Mouse (Mus musculus): Measurements from ENCODE around the gene Dnah6. TPM values are rescaled to one million over a fixed set of nuclear protein-coding genes. Genes with fewer than 3 reads are reported as not detected.

Dnah6 gene
- polyA plus RNA-seq, 1 experiment from 2014 or later, result not detected

DNA sequence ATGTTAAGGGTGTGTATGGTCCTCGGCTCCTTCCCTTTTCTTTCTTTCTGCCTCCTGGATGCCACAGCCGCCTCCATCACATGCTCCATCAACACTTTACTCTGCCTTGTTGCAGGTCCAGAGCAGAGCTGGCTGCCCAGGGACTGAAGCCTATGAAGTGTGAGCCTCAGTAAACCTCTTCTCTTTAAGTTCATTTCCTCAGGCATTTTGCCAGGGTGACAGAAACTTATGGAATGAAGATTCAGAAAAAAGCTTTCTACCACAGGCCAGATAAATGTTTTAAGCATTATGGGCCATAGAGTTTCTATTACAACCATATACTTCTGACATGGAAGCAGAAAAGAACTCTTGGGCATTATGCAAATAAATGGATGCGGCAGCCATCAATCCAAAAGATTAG, 10.4 kb downstream of the Dnah6 start:
- 46% methylated on average over 3 of the region's 3 CpGs for WGBS (ENCODE audit: missing documents)

GRCm38 (mm10) chr6:73210445-73210972, 10.9 kb downstream of the Dnah6 start:
- 0% methylated on average over 4 of the region's 4 CpGs for WGBS (ENCODE audit: missing documents)
- H3K27ac ChIP-seq, result peak overlapping the region; percentile 97
- H3K79me2 ChIP-seq (ENCODE audit: inconsistent target), result no peaks in the 10 kb centered on the region
- H3K36me3 ChIP-seq (ENCODE audit: inconsistent target), result no peaks in the 10 kb centered on the region
- H3K4me3 ChIP-seq (ENCODE audit: inconsistent target), result no peak overlapping the region

More for the DNA sequence above, 10.4 kb downstream of the Dnah6 start:
- H3K36me3 ChIP-seq (ENCODE audit: inconsistent target), result no peaks in the 10 kb centered on the region
- H3K4me3 ChIP-seq (ENCODE audit: inconsistent target), result no peak overlapping the region
- H3K27ac ChIP-seq, result peak overlapping the region; percentile 97
- H3K79me2 ChIP-seq (ENCODE audit: inconsistent target), result no peaks in the 10 kb centered on the region

- 97% methylated on average over 6 of the region's 6 CpGs for WGBS (ENCODE audit: missing documents)
- no peaks in the 10 kb centered on the region for H3K79me2 ChIP-seq (ENCODE audit: inconsistent target)
- no peaks in the 10 kb centered on the region for H3K36me3 ChIP-seq (ENCODE audit: inconsistent target)
- H3K4me3 ChIP-seq (ENCODE audit: inconsistent target), result no peak overlapping the region
- peak overlapping the region; percentile 91 for H3K27ac ChIP-seq
These were observed 11.9 kb downstream of the Dnah6 start for GRCm38 (mm10) chr6:73209598-73209997.

- Histone ChIP-seq H3K4me3 (ENCODE audit: inconsistent target) (no peak overlapping the region), H3K27ac (no peak overlapping the region), H3K36me3 (ENCODE audit: inconsistent target) (no peaks in the 10 kb centered on the region), H3K79me2 (ENCODE audit: inconsistent target) (no peaks in the 10 kb centered on the region)
- WGBS (ENCODE audit: missing documents), result 84% methylated on average over 4 of the region's 4 CpGs
These were observed 16.5 kb downstream of the Dnah6 start for GRCm38 (mm10) chr6:73204937-73205336.

DNA sequence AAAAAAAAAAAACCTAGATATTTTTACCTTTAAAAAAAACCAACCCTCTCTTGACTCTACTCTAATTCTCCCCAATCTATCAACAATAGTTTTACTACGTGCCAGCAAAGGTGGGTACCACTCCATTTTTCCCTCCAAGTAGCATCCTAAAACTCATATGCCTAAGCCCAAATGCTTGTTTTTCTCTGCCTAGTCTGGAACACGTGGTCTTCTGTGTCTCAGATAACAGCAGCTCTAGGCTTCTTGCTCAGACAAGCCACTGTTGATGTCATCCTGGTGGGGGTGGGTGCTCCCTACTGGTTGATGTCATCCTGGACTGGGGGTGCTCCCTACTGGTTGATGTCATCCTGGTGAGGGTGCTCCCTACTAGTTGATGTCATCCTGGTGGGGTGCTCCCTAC, 17.7 kb downstream of the Dnah6 start:
- 100% methylated on average over 2 of the region's 2 CpGs for WGBS (ENCODE audit: missing documents)
- H3K27ac ChIP-seq, result no peak overlapping the region
- no peaks in the 10 kb centered on the region for H3K79me2 ChIP-seq (ENCODE audit: inconsistent target)
- no peaks in the 10 kb centered on the region for H3K36me3 ChIP-seq (ENCODE audit: inconsistent target)
- no peak overlapping the region for H3K4me3 ChIP-seq (ENCODE audit: inconsistent target)

DNA sequence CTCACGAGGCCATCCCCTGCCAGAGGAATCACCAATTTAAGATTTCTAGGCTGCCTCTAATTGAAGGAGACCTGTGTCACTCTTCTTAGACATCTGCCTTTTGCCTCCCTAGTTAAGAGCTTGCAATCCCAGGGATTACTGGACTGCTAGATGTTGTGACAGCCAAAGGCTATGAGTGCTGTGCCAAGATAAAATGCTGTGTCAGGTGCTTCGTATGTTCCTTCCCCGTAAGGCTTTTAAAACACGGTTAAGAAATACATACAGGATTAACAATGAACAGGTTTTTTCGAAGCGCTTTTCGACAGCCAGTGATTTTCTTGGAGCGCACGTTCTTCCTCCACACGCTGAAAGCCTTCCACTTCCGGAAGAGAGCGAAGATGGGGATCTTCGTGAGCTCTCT, 26.2 kb downstream of the Dnah6 start:
- no peak overlapping the region for H3K4me3 ChIP-seq (ENCODE audit: inconsistent target)
- no peak overlapping the region for H3K27ac ChIP-seq
- 98% methylated on average over 10 of the region's 13 CpGs for WGBS (ENCODE audit: missing documents)
- H3K36me3 ChIP-seq (ENCODE audit: inconsistent target), result no peaks in the 10 kb centered on the region
- no peaks in the 10 kb centered on the region for H3K79me2 ChIP-seq (ENCODE audit: inconsistent target)

GRCm38 (mm10) chr6:73190756-73191155, 30.7 kb downstream of the Dnah6 start:
- Histone ChIP-seq H3K4me3 (ENCODE audit: inconsistent target) (no peak overlapping the region), H3K36me3 (ENCODE audit: inconsistent target) (no peaks in the 10 kb centered on the region), H3K27ac (no peak overlapping the region), H3K79me2 (ENCODE audit: inconsistent target) (no peaks in the 10 kb centered on the region)
- WGBS (ENCODE audit: missing documents), result 53% methylated on average over 2 of the region's 6 CpGs

DNA sequence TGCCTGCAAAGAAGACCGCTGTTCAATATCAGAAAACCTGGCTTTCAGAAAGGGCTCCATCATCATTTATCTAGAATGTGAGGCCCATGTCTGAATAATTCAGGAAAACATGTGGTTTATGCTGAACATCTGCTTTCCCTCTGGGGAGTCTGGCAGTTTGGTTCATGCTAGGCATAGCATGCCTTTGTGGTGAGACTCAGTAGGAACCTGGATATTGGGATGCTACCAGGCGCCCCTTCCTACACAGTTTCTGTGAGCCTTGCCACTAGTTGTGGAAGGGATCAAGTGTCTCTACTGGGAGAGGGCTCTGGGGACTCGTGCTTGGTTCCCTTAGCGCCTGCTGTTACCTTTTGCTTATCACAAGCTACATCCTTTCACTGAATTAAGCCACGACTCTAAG, 37.2 kb downstream of the Dnah6 start:
- no peak overlapping the region for H3K27ac ChIP-seq
- no peaks in the 10 kb centered on the region for H3K36me3 ChIP-seq (ENCODE audit: inconsistent target)
- H3K4me3 ChIP-seq (ENCODE audit: inconsistent target), result no peak overlapping the region
- 88% methylated on average over 5 of the region's 5 CpGs for WGBS (ENCODE audit: missing documents)
- no peaks in the 10 kb centered on the region for H3K79me2 ChIP-seq (ENCODE audit: inconsistent target)

DNA sequence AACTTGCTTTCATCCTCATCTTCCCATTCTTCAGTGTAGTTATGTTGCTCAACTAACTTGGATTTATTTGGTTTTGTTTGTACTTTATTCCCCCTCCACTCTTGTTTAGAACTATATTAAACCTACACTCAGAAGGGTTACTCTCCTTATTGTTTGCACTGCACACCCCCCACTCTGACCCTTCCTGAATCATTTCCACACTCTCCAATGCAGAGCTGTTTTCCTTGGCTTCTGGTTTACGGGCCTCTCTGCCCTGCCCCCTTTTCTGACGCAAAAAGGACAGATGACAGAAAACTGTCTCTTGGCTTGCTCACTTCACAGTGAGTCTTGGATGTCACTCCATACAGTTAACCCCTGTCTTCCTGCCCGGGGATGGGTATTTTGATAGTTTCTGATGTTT, 38.5 kb downstream of the Dnah6 start:
- Histone ChIP-seq H3K79me2 (ENCODE audit: inconsistent target) (no peaks in the 10 kb centered on the region), H3K27ac (no peak overlapping the region), H3K4me3 (ENCODE audit: inconsistent target) (no peak overlapping the region), H3K36me3 (ENCODE audit: inconsistent target) (no peaks in the 10 kb centered on the region)
- WGBS (ENCODE audit: missing documents), result 93% methylated on average over 3 of the region's 3 CpGs

DNA sequence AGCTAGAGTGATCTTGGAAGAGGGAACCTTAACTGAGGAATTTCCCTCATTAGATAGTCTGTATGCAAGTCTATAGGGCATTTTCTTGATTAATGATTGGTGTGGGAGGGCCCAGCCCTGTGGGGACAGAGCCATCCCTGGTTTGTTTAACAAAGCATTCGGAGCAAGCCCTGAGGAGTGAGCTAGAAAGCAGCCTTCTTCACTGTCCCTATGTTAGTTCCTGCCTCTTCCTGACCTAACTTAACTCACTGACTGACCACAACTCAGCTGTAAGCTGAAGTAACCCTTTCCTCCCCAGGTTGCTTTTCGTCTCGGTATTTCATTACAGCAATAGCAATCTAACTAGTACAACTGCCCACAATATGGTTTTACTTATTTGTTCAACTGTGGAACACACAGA, 39.0 kb downstream of the Dnah6 start:
- no peaks in the 10 kb centered on the region for H3K79me2 ChIP-seq (ENCODE audit: inconsistent target)
- H3K36me3 ChIP-seq (ENCODE audit: inconsistent target), result no peaks in the 10 kb centered on the region
- H3K4me3 ChIP-seq (ENCODE audit: inconsistent target), result no peak overlapping the region
- 19% methylated on average over 3 of the region's 3 CpGs for WGBS (ENCODE audit: missing documents)
- peak overlapping the region; percentile 37 for H3K27ac ChIP-seq

GRCm38 (mm10) chr6:73182006-73182405, 39.4 kb downstream of the Dnah6 start:
- H3K4me3 ChIP-seq (ENCODE audit: inconsistent target), result no peak overlapping the region
- H3K36me3 ChIP-seq (ENCODE audit: inconsistent target), result no peaks in the 10 kb centered on the region
- H3K27ac ChIP-seq, result peak overlapping the region; percentile 37
- WGBS (ENCODE audit: missing documents), result 48% methylated on average over 3 of the region's 4 CpGs
- H3K79me2 ChIP-seq (ENCODE audit: inconsistent target), result no peaks in the 10 kb centered on the region

DNA sequence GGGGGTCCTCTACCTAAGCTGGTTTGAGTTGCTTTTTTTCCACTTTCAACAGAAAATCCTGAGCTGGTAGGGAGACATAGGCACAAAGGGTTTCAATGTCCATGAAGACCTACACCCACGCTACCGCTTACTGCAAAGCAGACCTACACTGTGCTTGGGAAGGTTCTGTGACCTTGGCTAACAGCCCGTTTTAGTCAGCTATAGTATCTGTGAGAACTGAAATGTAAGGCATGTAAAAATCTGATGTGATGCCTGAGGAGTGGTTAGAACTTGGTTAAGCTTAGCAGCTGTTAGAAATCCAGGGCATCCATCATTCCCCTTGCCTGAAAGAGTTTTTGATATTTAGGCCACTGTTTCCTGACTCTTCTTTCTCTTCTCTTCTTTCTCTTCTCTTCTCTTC, 46.3 kb downstream of the Dnah6 start:
- Histone ChIP-seq H3K36me3 (ENCODE audit: inconsistent target) (no peaks in the 10 kb centered on the region), H3K27ac (no peak overlapping the region), H3K4me3 (ENCODE audit: inconsistent target) (no peak overlapping the region), H3K79me2 (ENCODE audit: inconsistent target) (no peaks in the 10 kb centered on the region)
- 92% methylated on average over 3 of the region's 3 CpGs for WGBS (ENCODE audit: missing documents)

GRCm38 (mm10) chr6:73167230-73167629, 54.2 kb downstream of the Dnah6 start:
- Histone ChIP-seq H3K27ac (no peak overlapping the region), H3K4me3 (ENCODE audit: inconsistent target) (no peak overlapping the region), H3K79me2 (ENCODE audit: inconsistent target) (no peaks in the 10 kb centered on the region), H3K36me3 (ENCODE audit: inconsistent target) (no peaks in the 10 kb centered on the region)
- WGBS (ENCODE audit: missing documents), result 65% methylated on average over 2 of the region's 3 CpGs

- no peaks in the 10 kb centered on the region for H3K79me2 ChIP-seq (ENCODE audit: inconsistent target)
- 0% methylated on average over 1 of the region's 1 CpGs for WGBS (ENCODE audit: missing documents)
- H3K27ac ChIP-seq, result peak overlapping the region; percentile 33
- H3K4me3 ChIP-seq (ENCODE audit: inconsistent target), result no peak overlapping the region
- H3K36me3 ChIP-seq (ENCODE audit: inconsistent target), result no peaks in the 10 kb centered on the region
These were observed 58.5 kb downstream of the Dnah6 start for GRCm38 (mm10) chr6:73162958-73163357.

- H3K27ac ChIP-seq, result no peak overlapping the region
- H3K4me3 ChIP-seq (ENCODE audit: inconsistent target), result no peak overlapping the region
- no peaks in the 10 kb centered on the region for H3K79me2 ChIP-seq (ENCODE audit: inconsistent target)
- WGBS (ENCODE audit: missing documents), result 98% methylated on average over 4 of the region's 4 CpGs
- H3K36me3 ChIP-seq (ENCODE audit: inconsistent target), result no peaks in the 10 kb centered on the region
These were observed 60.1 kb downstream of the Dnah6 start for GRCm38 (mm10) chr6:73161338-73161737.

- Histone ChIP-seq H3K27ac (no peak overlapping the region), H3K4me3 (ENCODE audit: inconsistent target) (no peak overlapping the region), H3K36me3 (ENCODE audit: inconsistent target) (no peaks in the 10 kb centered on the region), H3K79me2 (ENCODE audit: inconsistent target) (no peaks in the 10 kb centered on the region)
- WGBS (ENCODE audit: missing documents), result 75% methylated on average over 2 of the region's 2 CpGs
These were observed 66.0 kb downstream of the Dnah6 start for GRCm38 (mm10) chr6:73155455-73155854.

Measured in macrophage (primary cell).